Mouse (Mus musculus) spleen, adult 2 months (tissue): ENCODE data around the gene Sf3b6.

Experiments
- CTCF ChIP-seq: fragments of 200-500 bp; IDR thresholded peaks from 2 replicates; pipeline ENCODE4 v1.5.1; 2011; ENCODE audit warnings: mild to moderate bottlenecking, inconsistent platforms; ENCODE audit not compliant: insufficient read depth, insufficient read length, insufficient replicate concordance; ENCODE audit errors: extremely low read depth
- POLR2A ChIP-seq: fragments of 200-500 bp; IDR thresholded peaks from 2 replicates; pipeline ENCODE4 v1.6.1; 2011; ENCODE audit warnings: low read depth, low read length, inconsistent platforms

GRCm38 (mm10) chr12:4873531-4873930 lies 56.2 kb downstream of the Sf3b6 start:
- TF ChIP-seq CTCF: no peak
- no peak for TF ChIP-seq POLR2A
